14 mouse cellular contexts compared by ENCODE assay signal in the genomic region with DNA sequence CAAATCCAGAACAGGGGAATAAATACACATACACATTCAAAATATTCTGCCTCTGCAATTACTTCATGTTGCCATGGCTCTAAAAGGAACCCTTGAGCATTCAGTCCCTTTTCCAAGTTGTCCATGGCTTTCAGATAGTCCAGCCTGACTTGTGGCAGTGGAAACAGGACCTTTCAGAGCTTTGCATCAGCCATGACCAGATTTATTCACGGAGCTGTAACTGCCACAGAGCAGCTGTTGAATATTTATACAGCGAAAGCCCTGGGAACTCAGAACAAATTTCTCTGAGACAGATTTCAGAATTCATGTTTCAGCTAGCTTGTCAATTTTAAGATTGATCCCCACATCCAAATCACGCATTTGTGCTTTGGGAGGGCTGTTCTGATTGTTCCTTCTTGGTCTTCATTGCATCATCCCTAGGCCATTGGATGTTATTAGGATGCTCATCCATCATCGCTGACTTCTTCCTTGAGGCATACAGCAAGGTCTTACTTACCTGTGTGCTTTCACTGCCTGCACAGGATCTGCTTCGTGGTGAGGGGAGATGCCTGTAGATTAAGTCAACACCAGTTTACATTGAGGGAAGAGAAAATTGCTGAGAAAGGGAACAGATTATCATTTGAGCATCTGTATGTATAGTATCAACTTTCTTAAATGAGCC.
"Had no signal": no experiment of that assay in that cellular context is flagged by ENCODE, and none has a peak within 500 bp of the region (broad histone marks: within the 10 kb centered on the region; RNA-seq: fewer than 3 reads in every experiment).

No protein-coding gene starts in this region.

- H3K4me3 ChIP-seq: limb, embryonic 15.5 days; liver, embryonic 12.5 days; megakaryocyte, embryonic 14.5 days; neural tube, embryonic 15.5 days had no signal

- H3K4me2 ChIP-seq: limb, embryonic 15.5 days; liver, embryonic 12.5 days; lung, embryonic 14.5 days; neural tube, embryonic 15.5 days had no signal

- DNase-seq: kidney, adult 8-10 months; kidney, postnatal 25 days; lung, embryonic 14.5 days; lung, postnatal 10 days; right cerebral cortex, adult 18-20 months; right cerebral cortex, postnatal 25 days; thymus, adult 18-20 months; thymus, postnatal 14 days had no signal

- H3K27ac ChIP-seq: limb, embryonic 15.5 days; liver, embryonic 12.5 days; macrophage; neural tube, embryonic 15.5 days had no signal

- H3K36me3 ChIP-seq: limb, embryonic 15.5 days; liver, embryonic 12.5 days; neural tube, embryonic 15.5 days had no signal

- H3K27me3 ChIP-seq: limb, embryonic 15.5 days; liver, embryonic 12.5 days; megakaryocyte, embryonic 14.5 days; neural tube, embryonic 15.5 days had no signal

- H3K4me1 ChIP-seq: limb, embryonic 15.5 days; liver, embryonic 12.5 days; megakaryocyte, embryonic 14.5 days; neural tube, embryonic 15.5 days had no signal

- H3K9ac ChIP-seq: limb, embryonic 15.5 days; liver, embryonic 12.5 days; lung, embryonic 14.5 days; neural tube, embryonic 15.5 days had no signal

- H3K9me3 ChIP-seq: limb, embryonic 15.5 days; liver, embryonic 12.5 days; megakaryocyte, embryonic 14.5 days; neural tube, embryonic 15.5 days had no signal

- ATAC-seq: intestine, postnatal 0 days; liver, embryonic 12.5 days had no signal
